Mouse (Mus musculus) 416B (cell line): ENCODE measurements around the gene Lclat1.
"Not testable (repeated sequence)": the region's sequence is repeated elsewhere in the genome, so short reads cannot be mapped to it uniquely, and the experiment has no call there.

ENCODE experiments used
- DNase-seq: peaks from one replicate; pipeline ENCODE4 v3.0.0; 2011; ENCODE audit warnings: low read depth

Gene Lclat1

GRCm38 (mm10) chr17:73142029-73142428, 34.2 kb downstream of the Lclat1 start:
- DNase-seq = peak; percentile 86

- DNase-seq = peak; percentile 98
Measured at GRCm38 (mm10) chr17:73142445-73142844, 34.7 kb downstream of the Lclat1 start.

GRCm38 (mm10) chr17:73145426-73145825, 37.6 kb downstream of the Lclat1 start:
- no peak for DNase-seq

- no peak for DNase-seq
Measured at GRCm38 (mm10) chr17:73148607-73149006, 40.8 kb downstream of the Lclat1 start.

- DNase-seq = not testable (repeated sequence)
Measured at GRCm38 (mm10) chr17:73152790-73153525, 45.2 kb downstream of the Lclat1 start.

GRCm38 (mm10) chr17:73153672-73154071, 45.9 kb downstream of the Lclat1 start:
- DNase-seq = no peak

GRCm38 (mm10) chr17:73156606-73157005, 48.8 kb downstream of the Lclat1 start:
- DNase-seq = no peak

- peak; percentile 78 for DNase-seq
Measured at GRCm38 (mm10) chr17:73161795-73162194, 54.0 kb downstream of the Lclat1 start.

- peak; percentile 47 for DNase-seq
Measured at GRCm38 (mm10) chr17:73162445-73163208, 54.8 kb downstream of the Lclat1 start.

- no peak for DNase-seq
Measured at GRCm38 (mm10) chr17:73163597-73163996, 55.8 kb downstream of the Lclat1 start.

GRCm38 (mm10) chr17:73164121-73164520, 56.3 kb downstream of the Lclat1 start:
- no peak for DNase-seq

GRCm38 (mm10) chr17:73169461-73169860, 61.7 kb downstream of the Lclat1 start:
- no peak for DNase-seq

- DNase-seq = no peak
Measured at GRCm38 (mm10) chr17:73170141-73170540, 62.4 kb downstream of the Lclat1 start.

- DNase-seq = peak; percentile 92
Measured at GRCm38 (mm10) chr17:73174083-73174562, 66.3 kb downstream of the Lclat1 start.

GRCm38 (mm10) chr17:73175720-73176119, 67.9 kb downstream of the Lclat1 start:
- DNase-seq = no peak

GRCm38 (mm10) chr17:73177079-73177478, 69.3 kb downstream of the Lclat1 start:
- no peak for DNase-seq

GRCm38 (mm10) chr17:73186929-73187328, 79.1 kb downstream of the Lclat1 start:
- DNase-seq = no peak

GRCm38 (mm10) chr17:73194146-73194545, 86.4 kb downstream of the Lclat1 start:
- DNase-seq = no peak

- DNase-seq = no peak
Measured at GRCm38 (mm10) chr17:73194575-73194974, 86.8 kb downstream of the Lclat1 start.

GRCm38 (mm10) chr17:73195074-73195723, 87.4 kb downstream of the Lclat1 start:
- no peak for DNase-seq

GRCm38 (mm10) chr17:73196139-73196538, 88.4 kb downstream of the Lclat1 start:
- DNase-seq = peak; percentile 65

GRCm38 (mm10) chr17:73197724-73198123, 89.9 kb downstream of the Lclat1 start:
- peak; percentile 32 for DNase-seq

- DNase-seq = peak; percentile 56
Measured at GRCm38 (mm10) chr17:73199387-73199786, 91.6 kb downstream of the Lclat1 start.
